Mouse (Mus musculus) heart, embryonic 14.5 days (tissue): ENCODE data around the gene Cdk2ap2. TPM values are rescaled to one million over a fixed set of nuclear protein-coding genes. Genes with fewer than 3 reads are reported as not detected.

Source experiments
- ATAC-seq: fragments of 200-750 bp; cut with Nextera tagmentation; 2 replicates; pipeline ENCODE4 v1.8.0; 2017; ENCODE audit warnings: low read depth, moderate TSS enrichment; ENCODE audit not compliant: insufficient number of reproducible peaks, insufficient read depth, low FRiP score
- H3K27ac ChIP-seq, 2 experiments: fragments of 200-500 bp in 1 of 2; fragments of 300-500 bp in 1 of 2; sonication (generic) in 1 of 2; replicated peaks in 1 of 2; 2 replicates each; pipeline ENCODE4 v1.5.1; 2012 to 2014; ENCODE audit warnings: low read depth in 2 of 2, low read length in 2 of 2, control low read depth in 1 of 2, mild to moderate bottlenecking in 1 of 2, mixed read lengths in 1 of 2; ENCODE audit not compliant: control insufficient read depth in 1 of 2, insufficient read depth in 1 of 2
- H3K27me3 ChIP-seq: fragments of 300-500 bp; sonication (generic); 2 replicates; pipeline ENCODE4 v1.6.1; 2014; ENCODE audit warnings: mild to moderate bottlenecking, low read length, control low read depth; ENCODE audit not compliant: control insufficient read depth, insufficient read depth
- H3K36me3 ChIP-seq: fragments of 300-500 bp; sonication (generic); 2 replicates; pipeline ENCODE4 v1.6.1; 2014; ENCODE audit warnings: mild to moderate bottlenecking, control low read depth, low read length, mixed read lengths; ENCODE audit not compliant: control insufficient read depth, insufficient read depth
- H3K4me1 ChIP-seq, 2 experiments: fragments of 200-500 bp in 1 of 2; fragments of 300-500 bp in 1 of 2; sonication (generic) in 1 of 2; 2 replicates each; pipeline ENCODE4 v1.6.1; 2012 to 2014; ENCODE audit warnings: low read length in 2 of 2, control low read depth in 1 of 2, mixed read lengths in 1 of 2; ENCODE audit not compliant: control insufficient read depth in 2 of 2, insufficient read depth in 2 of 2
- H3K4me2 ChIP-seq: fragments of 300-500 bp; sonication (generic); 2 replicates; pipeline ENCODE4 v1.6.1; 2014; ENCODE audit warnings: mild to moderate bottlenecking, low read length
- H3K4me3 ChIP-seq, 2 experiments: fragments of 200-500 bp in 1 of 2; fragments of 300-500 bp in 1 of 2; sonication (generic) in 1 of 2; 2 replicates each; pipeline ENCODE4 v1.5.1; 2012 to 2014; ENCODE audit warnings: low read length in 2 of 2, mild to moderate bottlenecking in 2 of 2, control low read depth in 1 of 2, low read depth in 1 of 2, moderate library complexity in 1 of 2; ENCODE audit not compliant: control insufficient read depth in 1 of 2, insufficient read depth in 1 of 2
- H3K9ac ChIP-seq: fragments of 300-500 bp; sonication (generic); 2 replicates; pipeline ENCODE4 v1.6.1; 2014; ENCODE audit warnings: mild to moderate bottlenecking, low read length
- H3K9me3 ChIP-seq: fragments of 300-500 bp; sonication (generic); 2 replicates; pipeline ENCODE4 v1.6.1; 2016; ENCODE audit warnings: low read length, control low read depth; ENCODE audit not compliant: control insufficient read depth
- WGBS: fragments of 180-500 bp; shearing (Covaris S2); extraction: QIAGEN DNeasy Blood & Tissue Kit; methylation state at CpG from one replicate; pipeline ENCODE4 v1.1.7; 2014; 5-methylcytosine and 5-hydroxymethylcytosine counted together
- polyA plus RNA-seq: library from polyadenylated mRNA; unstranded; fragments of >200 nt; fragmentation: Nextera tagmentation; extraction: Ambion mirVana; gene quantifications from 2 replicates; pipeline ENCODE4 v1.2.1, GENCODE M21; 2014

Gene Cdk2ap2
- polyA plus RNA-seq, 1 experiment from 2014 or later: 62.5 TPM

- no peak overlapping the region for H3K9ac ChIP-seq
- no peaks in the 10 kb centered on the region for H3K27me3 ChIP-seq
- ATAC-seq: no peak
These were observed 45.6 kb downstream of the Cdk2ap2 start for GRCm38 (mm10) chr19:4142416-4143173.

GRCm38 (mm10) chr19:4143759-4144268, 46.8 kb downstream of the Cdk2ap2 start, which contains the start of gene Cabp4:
Cabp4 (minus strand) TSS chr19:4144033.
- Histone ChIP-seq H3K4me3 (no peak within 1 kb of the TSS), H3K4me1 (peaks cover 0 to 5% of the 10 kb centered on the region in 2 experiments; a peak in 1 of 4 replicates), H3K27me3 (no peaks in the 10 kb centered on the region), H3K27ac (no peak within 1 kb of the TSS), H3K9me3 (no peaks in the 10 kb centered on the region; the same call in 1 of the 2 replicates), H3K9ac (no peak within 1 kb of the TSS), H3K4me2 (no peak within 1 kb of the TSS), H3K36me3 (no peaks in the 10 kb centered on the region)
- ATAC-seq: no peak
- WGBS: 71% methylated on average over 7 of the region's 7 CpGs

More at GRCm38 (mm10) chr19:4142416-4143173, 45.6 kb downstream of the Cdk2ap2 start:
- Histone ChIP-seq H3K4me3 (no peak overlapping the region), H3K27ac (no peak overlapping the region), H3K9me3 (no peaks in the 10 kb centered on the region; the same call in 1 of the 2 replicates), H3K4me2 (no peak overlapping the region), H3K4me1 (no peaks in the 10 kb centered on the region), H3K36me3 (no peaks in the 10 kb centered on the region)
- 86% methylated on average over 18 of the region's 18 CpGs for WGBS

GRCm38 (mm10) chr19:4144550-4145498, 47.8 kb downstream of the Cdk2ap2 start:
- no peak overlapping the region for H3K27ac ChIP-seq
- WGBS: 78% methylated on average over 16 of the region's 16 CpGs
- no peak for ATAC-seq
- no peak overlapping the region for H3K4me2 ChIP-seq
- peaks cover 8 to 14% of the 10 kb centered on the region in 2 experiments for H3K4me1 ChIP-seq
- no peaks in the 10 kb centered on the region; the same call in 1 of the 2 replicates for H3K9me3 ChIP-seq
- no peak overlapping the region for H3K4me3 ChIP-seq
- no peak overlapping the region for H3K9ac ChIP-seq
- H3K27me3 ChIP-seq: no peaks in the 10 kb centered on the region
- peaks cover 3% of the 10 kb centered on the region for H3K36me3 ChIP-seq

GRCm38 (mm10) chr19:4145936-4146335, 49.0 kb downstream of the Cdk2ap2 start:
- no peak overlapping the region for H3K4me3 ChIP-seq
- no peak overlapping the region for H3K9ac ChIP-seq
- no peak overlapping the region for H3K4me2 ChIP-seq
- no peak for ATAC-seq
- H3K4me1 ChIP-seq: peaks cover 8 to 15% of the 10 kb centered on the region in 2 experiments
- WGBS: 88% methylated on average over 5 of the region's 5 CpGs
- no peaks in the 10 kb centered on the region; the same call in 1 of the 2 replicates for H3K9me3 ChIP-seq
- H3K36me3 ChIP-seq: peaks cover 15% of the 10 kb centered on the region
- no peak overlapping the region for H3K27ac ChIP-seq
- H3K27me3 ChIP-seq: no peaks in the 10 kb centered on the region

GRCm38 (mm10) chr19:4146366-4147021, 49.5 kb downstream of the Cdk2ap2 start:
- H3K36me3 ChIP-seq: peaks cover 20% of the 10 kb centered on the region
- ATAC-seq: no peak
- H3K9me3 ChIP-seq: no peaks in the 10 kb centered on the region; the same call in 1 of the 2 replicates
- no peak overlapping the region for H3K27ac ChIP-seq
- no peak overlapping the region for H3K4me3 ChIP-seq
- WGBS: 56% methylated on average over 12 of the region's 12 CpGs
- no peak overlapping the region for H3K9ac ChIP-seq
- peaks cover 8 to 21% of the 10 kb centered on the region in 2 experiments for H3K4me1 ChIP-seq
- H3K27me3 ChIP-seq: no peaks in the 10 kb centered on the region
- no peak overlapping the region for H3K4me2 ChIP-seq

- Histone ChIP-seq H3K27me3 (no peaks in the 10 kb centered on the region), H3K36me3 (peaks cover 24% of the 10 kb centered on the region), H3K4me3 (no peak overlapping the region), H3K4me1 (peaks cover 11 to 25% of the 10 kb centered on the region in 2 experiments), H3K27ac (no peak overlapping the region), H3K4me2 (no peak overlapping the region), H3K9ac (no peak overlapping the region), H3K9me3 (no peaks in the 10 kb centered on the region; the same call in 1 of the 2 replicates)
- 44% methylated on average over 3 of the region's 3 CpGs for WGBS
- ATAC-seq: no peak
These were observed 50.0 kb downstream of the Cdk2ap2 start for GRCm38 (mm10) chr19:4147022-4147405.
